Mouse (Mus musculus) stomach, postnatal 0 days (tissue): ENCODE measurements at regions not wholly inside any gene's neighbourhood (a gene's known extent, or its start where the extent isn't known, plus 50 kb on each side); places are given as distances from the start of the nearest gene placed in this dataset.

ENCODE experiments used
- CTCF ChIP-seq: IDR thresholded peaks from 2 replicates; pipeline ENCODE4 v1.5.1; 2016; ENCODE audit warnings: antibody characterized with exemption, low read depth, mild to moderate bottlenecking, moderate library complexity
- EP300 ChIP-seq: optimal IDR thresholded peaks from 2 replicates; pipeline ENCODE3; 2016; ENCODE audit warnings: antibody characterized with exemption

DNA sequence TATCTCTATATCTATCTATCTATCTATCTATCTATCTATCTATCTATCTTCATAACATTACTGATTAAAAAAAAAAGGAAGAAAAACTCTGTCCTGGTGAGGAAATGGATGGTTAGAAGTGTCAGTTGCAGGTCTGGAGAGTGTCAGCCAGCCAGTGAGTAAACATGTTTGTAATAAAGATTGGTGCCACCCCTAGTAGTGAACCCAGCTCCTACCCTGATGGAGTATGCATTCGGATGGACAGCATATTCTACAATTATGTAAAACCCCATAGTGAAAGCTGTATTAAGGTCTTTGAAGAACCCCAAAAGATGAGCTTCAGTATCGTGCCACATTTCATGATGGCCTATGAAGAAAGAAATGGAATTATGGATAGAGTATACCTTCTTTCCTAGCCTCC, 118.5 kb downstream of the Maf start:
- TF ChIP-seq CTCF (no peak), EP300 (no peak)
